Mouse (Mus musculus): ENCODE results near the gene Nfkbib. TPM values are rescaled to one million over a fixed set of nuclear protein-coding genes. Genes with fewer than 3 reads are reported as not detected.

Nfkbib gene
- total and polyA plus RNA-seq, 3 experiments: 30.5 to 101 (median 59.3) TPM

DNA sequence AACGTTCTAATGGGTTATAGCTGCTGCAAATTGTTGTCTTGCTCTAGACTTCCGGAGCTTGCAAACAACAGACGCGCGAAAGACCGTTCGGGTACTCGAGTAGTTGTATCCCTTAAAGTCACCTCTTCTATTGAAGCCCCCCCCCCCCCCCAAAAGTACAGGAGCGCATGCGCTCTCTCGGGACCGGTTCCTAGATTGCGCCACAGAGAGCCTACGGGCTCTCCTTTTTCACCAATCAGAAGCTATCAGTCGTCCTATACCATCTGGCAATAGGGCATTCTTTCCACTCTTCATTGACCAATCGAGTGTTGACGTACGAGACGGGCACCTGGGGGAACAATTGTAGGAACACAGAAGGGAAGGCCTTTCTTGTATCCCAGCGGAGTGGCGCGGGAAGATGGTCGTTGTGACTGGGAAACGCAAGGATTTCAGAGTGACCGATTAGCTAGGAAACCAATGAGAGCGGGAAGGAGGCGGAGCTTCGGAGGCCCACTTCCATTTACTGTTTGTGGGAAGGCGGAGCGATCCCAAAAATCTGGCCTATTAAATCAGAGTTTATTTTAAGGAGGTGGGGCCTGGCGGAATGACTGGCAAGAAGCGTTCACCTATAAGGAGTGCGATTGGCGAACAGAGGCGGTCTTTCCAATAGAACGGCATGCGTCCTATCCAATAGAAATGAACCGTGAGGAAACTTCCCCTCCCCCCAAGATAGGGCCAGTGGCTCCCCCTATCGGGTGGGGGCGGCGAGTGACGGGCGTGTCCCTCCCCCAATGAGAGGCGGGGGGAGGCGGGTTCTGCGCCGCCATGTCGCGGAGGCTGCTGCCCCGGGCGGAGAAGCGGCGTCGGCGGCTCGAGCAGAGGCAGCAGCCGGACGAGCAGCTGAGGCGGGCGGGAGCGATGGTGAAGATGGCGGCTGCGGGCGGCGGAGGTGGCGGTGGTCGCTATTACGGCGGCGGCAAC, 43.1 kb upstream of the Nfkbib start:
- in situ Hi-C loops (cut with MboI; ENCODE audit: low pct_ligation_motif_present, low pct_unique_long_range_greater_than_20kb, low sequenced_read_pairs): no loop called here
- dilution Hi-C loops (cut with MboI; ENCODE audit: extremely low pct_ligation_motif_present, extremely low pct_unique_long_range_greater_than_20kb, low sequenced_read_pairs): no loop called here
- H3K36me3 ChIP-seq (replicated peaks in 1 of 2; ENCODE audit: control insufficient read depth in 1 of 2, insufficient read depth in 1 of 2, low read length in 1 of 2): peaks cover 32 to 36% of the 10 kb centered on the region in 2 experiments
- peak overlapping the region; percentile 40 for H3K4me2 ChIP-seq (ENCODE audit: insufficient read depth, low read depth, poor library complexity, severe bottlenecking)
- H3K27ac ChIP-seq (ENCODE audit: insufficient read depth, low read depth): peak overlapping the region; percentile 93
- peaks cover 6 to 45% of the 10 kb centered on the region in 2 experiments for H3K4me1 ChIP-seq (ENCODE audit: control insufficient read depth in 1 of 2, insufficient read depth in 2 of 2)
- H3K27me3 ChIP-seq (replicated peaks): no peaks in the 10 kb centered on the region
- peak overlapping the region; percentile 68 to 96 (median 74) for H3K4me3 ChIP-seq (replicated peaks in 1 of 3; ENCODE audit: low read depth in 2 of 3, low read length in 2 of 3, poor library complexity in 1 of 3)
- H3K79me2 ChIP-seq (replicated peaks; ENCODE audit: control insufficient read depth, extremely low read depth, insufficient read depth, poor library complexity, severe bottlenecking): peaks cover 41% of the 10 kb centered on the region
- no peaks in the 10 kb centered on the region for H3K9me3 ChIP-seq (replicated peaks; ENCODE audit: low read length)
- DNase-seq (ENCODE audit: extremely low read depth): peak; percentile 99
- H3K9ac ChIP-seq (ENCODE audit: insufficient read depth, low read depth): peak overlapping the region; percentile 100
- TF ChIP-seq ZNF384 (IDR thresholded peaks at IDR 0.05; ENCODE audit: low read depth, low read length): no peak; the same call in 1 of the 2 replicates
- TF ChIP-seq SIN3A (IDR thresholded peaks at IDR 0.05; ENCODE audit: low read length): peak; percentile 62; the same call in 1 of the 2 replicates
- TF ChIP-seq USF1 (IDR thresholded peaks at IDR 0.05; ENCODE audit: low read depth, low read length): no peak
- TF ChIP-seq EP300 (IDR thresholded peaks at IDR 0.05; ENCODE audit: low read length): no peak
- TF ChIP-seq NRF1 (IDR thresholded peaks at IDR 0.05; ENCODE audit: low read depth, low read length): peak; percentile 83
- no peak for TF ChIP-seq BHLHE40 (IDR thresholded peaks at IDR 0.05; ENCODE audit: low read depth, low read length)
- TF ChIP-seq MAFK (IDR thresholded peaks at IDR 0.05; ENCODE audit: insufficient replicate concordance, low read length): no peak
- TF ChIP-seq HCFC1 (IDR thresholded peaks at IDR 0.05; ENCODE audit: low read depth, low read length): peak; percentile 63
- TF ChIP-seq PAX5 (IDR thresholded peaks at IDR 0.05; ENCODE audit: low read length): no peak
- peak; percentile 47; the same call in 1 of the 2 replicates for TF ChIP-seq MAZ (IDR thresholded peaks at IDR 0.05; ENCODE audit: low read depth, low read length)
- no peak for TF ChIP-seq E2F4 (IDR thresholded peaks at IDR 0.05; ENCODE audit: insufficient replicate concordance, low read depth, low read length)
- TF ChIP-seq ZC3H11A (IDR thresholded peaks at IDR 0.05; ENCODE audit: low read depth, low read length): no peak
- no peak for TF ChIP-seq GABPA (IDR thresholded peaks at IDR 0.05; ENCODE audit: insufficient replicate concordance, low read depth, low read length)
- TF ChIP-seq CHD2 (IDR thresholded peaks at IDR 0.05; ENCODE audit: low read length): peak; percentile 99
- TF ChIP-seq POLR2A (IDR thresholded peaks at IDR 0.05; ENCODE audit: low read depth, low read length): peak; percentile 70
- no peak for TF ChIP-seq CHD1 (IDR thresholded peaks at IDR 0.05; ENCODE audit: low read depth, low read length)
- TF ChIP-seq ETS1 (conservative IDR thresholded peaks at IDR 0.05; ENCODE audit: low read depth, low read length): peak; percentile 28
- TF ChIP-seq USF2 (conservative IDR thresholded peaks at IDR 0.05; ENCODE audit: low read depth, low read length): no peak
- TF ChIP-seq NELFE (IDR thresholded peaks at IDR 0.05; ENCODE audit: low read depth, low read length): peak; percentile 77
- TF ChIP-seq RCOR1 (conservative IDR thresholded peaks at IDR 0.05; ENCODE audit: low read depth, low read length): 0 out of 2 replicates have a peak, but pooled peaks have one; percentile 48
- peak; percentile 73; the same call in 1 of the 2 replicates for TF ChIP-seq KAT2A (IDR thresholded peaks at IDR 0.05; ENCODE audit: insufficient replicate concordance, low read length)
- TF ChIP-seq MXI1 (IDR thresholded peaks at IDR 0.05; ENCODE audit: low read depth, low read length): peak; percentile 10; the same call in 1 of the 2 replicates
- TF ChIP-seq SMC3 (IDR thresholded peaks at IDR 0.05; ENCODE audit: low read depth, low read length): no peak
- TF ChIP-seq TCF12 (IDR thresholded peaks at IDR 0.05; ENCODE audit: low read depth, low read length): peak; percentile 83
- TF ChIP-seq MAX (IDR thresholded peaks at IDR 0.05; ENCODE audit: low read length): 0 out of 2 replicates have a peak, but pooled peaks have one; percentile 58
- no peak for TF ChIP-seq RAD21 (IDR thresholded peaks at IDR 0.05; ENCODE audit: low read depth, low read length)
- peak; percentile 84 for TF ChIP-seq ZMIZ1 (IDR thresholded peaks at IDR 0.05; ENCODE audit: low read depth, low read length)
- peak in 1 of 2 experiments; percentile 57; a peak in 2 of 4 replicates for TF ChIP-seq CTCF (conservative IDR thresholded peaks at IDR 0.05 in 1 of 2, IDR thresholded peaks at IDR 0.05 in 1 of 2; ENCODE audit: low read depth in 2 of 2, low read length in 2 of 2)
- TF ChIP-seq TBP (conservative IDR thresholded peaks at IDR 0.05; ENCODE audit: low read depth, low read length): peak; percentile 72; the same call in 1 of the 2 replicates
- no peak for TF ChIP-seq JUND (conservative IDR thresholded peaks at IDR 0.05; ENCODE audit: low read depth, low read length)
- TF ChIP-seq UBTF (IDR thresholded peaks at IDR 0.05; ENCODE audit: low read depth, low read length): no peak; the same call in 1 of the 2 replicates
- TF ChIP-seq JUN (IDR thresholded peaks at IDR 0.05; ENCODE audit: insufficient read depth, low read depth, low read length): no peak
- peak; percentile 46; the same call in 1 of the 2 replicates for TF ChIP-seq ELF1 (IDR thresholded peaks at IDR 0.05; ENCODE audit: low read depth, low read length)
- TF ChIP-seq MYC (IDR thresholded peaks at IDR 0.05; ENCODE audit: low read depth, low read length): no peak
- TF ChIP-seq POLR2AphosphoS2 (IDR thresholded peaks at IDR 0.05; ENCODE audit: low read depth, low read length): no peak
- no peak for TF ChIP-seq ZKSCAN1 (IDR thresholded peaks at IDR 0.05; ENCODE audit: borderline replicate concordance, low read depth, low read length)
- TF ChIP-seq IRF4 (IDR thresholded peaks at IDR 0.05; ENCODE audit: low read depth, low read length): peak; percentile 6; the same call in 1 of the 2 replicates
